Mouse (Mus musculus) intestine, embryonic 16.5 days (tissue): ENCODE results near the gene Tmem215. TPM values are rescaled to one million over a fixed set of nuclear protein-coding genes. Genes with fewer than 3 reads are reported as not detected.

ENCODE experiments used
- ATAC-seq: fragments of 200-750 bp; cut with Nextera tagmentation; 2 replicates; pipeline ENCODE4 v1.8.0; 2017; ENCODE audit warnings: moderate TSS enrichment, moderate library complexity
- H3K27ac ChIP-seq: fragments of 300-500 bp; sonication (generic); 2 replicates; pipeline ENCODE4 v1.5.1; 2014; ENCODE audit warnings: mild to moderate bottlenecking, low read length
- H3K27me3 ChIP-seq: fragments of 300-500 bp; sonication (generic); replicated peaks from 2 replicates; pipeline ENCODE4 v1.6.1; 2014; ENCODE audit warnings: low read length, control low read depth, mixed read lengths; ENCODE audit not compliant: control insufficient read depth, insufficient read depth
- H3K36me3 ChIP-seq: fragments of 300-500 bp; sonication (generic); 2 replicates; pipeline ENCODE4 v1.6.1; 2014; ENCODE audit warnings: low read length, control low read depth; ENCODE audit not compliant: control insufficient read depth, insufficient read depth
- H3K4me1 ChIP-seq: fragments of 300-500 bp; sonication (generic); 2 replicates; pipeline ENCODE4 v1.6.1; 2014; ENCODE audit warnings: low read length, control low read depth, mixed read lengths; ENCODE audit not compliant: control insufficient read depth, insufficient read depth
- H3K4me2 ChIP-seq: fragments of 300-500 bp; sonication (generic); 2 replicates; pipeline ENCODE4 v1.6.1; 2014; ENCODE audit warnings: low read depth, low read length, control low read depth
- H3K4me3 ChIP-seq: fragments of 300-500 bp; sonication (generic); 2 replicates; pipeline ENCODE4 v1.5.1; 2014; ENCODE audit warnings: mild to moderate bottlenecking, low read length
- H3K9ac ChIP-seq: fragments of 300-500 bp; sonication (generic); 2 replicates; pipeline ENCODE4 v1.6.1; 2014; ENCODE audit warnings: low read depth, low read length
- H3K9me3 ChIP-seq: fragments of 300-500 bp; sonication (generic); 2 replicates; pipeline ENCODE4 v1.6.1; 2016; ENCODE audit warnings: low read length, control low read depth; ENCODE audit not compliant: control insufficient read depth
- WGBS: fragments of 180-500 bp; shearing (Covaris S2); extraction: QIAGEN DNeasy Blood & Tissue Kit; methylation state at CpG from one replicate; pipeline ENCODE4 v1.1.7; 2014; 5-methylcytosine and 5-hydroxymethylcytosine counted together
- polyA plus RNA-seq: library from polyadenylated mRNA; unstranded; fragments of >200 nt; fragmentation: Nextera tagmentation; extraction: Ambion mirVana; gene quantifications from 2 replicates; pipeline ENCODE4 v1.2.1, GENCODE M21; 2015

Tmem215 gene
- polyA plus RNA-seq: 1.0 and 1.3 TPM in 2 replicates

DNA sequence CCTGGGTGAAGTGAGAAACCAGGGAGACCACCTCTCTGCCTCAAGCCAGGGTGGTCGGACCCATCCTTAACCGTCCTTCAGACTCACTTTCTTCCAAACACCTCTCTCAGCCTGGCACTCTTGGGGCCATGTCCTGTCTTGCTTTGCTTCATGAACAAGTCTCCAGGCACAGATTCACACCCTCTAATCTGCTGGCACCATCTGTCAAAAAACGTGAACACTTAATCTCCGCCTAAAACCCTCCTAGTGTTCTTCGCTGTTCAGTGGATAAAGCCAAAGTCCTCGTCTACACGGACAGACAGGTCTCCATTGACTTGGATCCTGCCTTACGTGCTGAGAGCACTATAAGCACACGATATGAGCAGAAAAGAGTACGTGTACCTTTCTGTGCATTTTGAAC lies at the start of gene Tmem215:
Gene Tmem215 (plus strand): TSS at position 301 of the 400 bp plus-strand sequence.
- H3K27ac ChIP-seq: no peak within 1 kb of the TSS
- H3K9me3 ChIP-seq: no peaks in the 10 kb centered on the region
- ATAC-seq: no peak
- H3K4me3 ChIP-seq: peak within 1 kb of the TSS; percentile 47
- no peaks in the 10 kb centered on the region for H3K36me3 ChIP-seq
- H3K4me1 ChIP-seq: no peaks in the 10 kb centered on the region; the same call in 1 of the 2 replicates
- peaks cover 18% of the 10 kb centered on the region for H3K27me3 ChIP-seq
- 89% methylated on average over 10 of the region's 10 CpGs for WGBS
- H3K9ac ChIP-seq: peak within 1 kb of the TSS; percentile 60
- peak within 1 kb of the TSS; percentile 80 for H3K4me2 ChIP-seq

DNA sequence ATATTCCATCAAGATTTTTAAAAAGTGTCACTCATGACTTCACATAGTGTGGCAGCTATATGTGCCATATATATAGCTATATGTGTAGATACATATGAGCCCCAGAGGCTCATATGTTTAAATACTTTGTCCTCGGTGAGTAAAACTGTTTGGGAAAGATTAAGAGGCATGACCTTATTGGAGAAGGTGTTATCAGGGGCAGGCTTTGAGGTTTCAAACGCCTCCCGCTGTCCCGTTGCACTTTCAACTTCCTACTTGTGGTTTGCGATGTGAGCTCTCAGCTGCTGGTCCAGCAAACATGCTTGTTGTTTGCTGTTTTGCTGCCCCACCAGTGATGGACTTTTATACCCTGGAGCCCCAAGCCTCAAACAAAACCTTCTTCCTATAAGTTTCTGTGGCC lies 40.1 kb upstream of the Tmem215 start:
- ATAC-seq: no peak

DNA sequence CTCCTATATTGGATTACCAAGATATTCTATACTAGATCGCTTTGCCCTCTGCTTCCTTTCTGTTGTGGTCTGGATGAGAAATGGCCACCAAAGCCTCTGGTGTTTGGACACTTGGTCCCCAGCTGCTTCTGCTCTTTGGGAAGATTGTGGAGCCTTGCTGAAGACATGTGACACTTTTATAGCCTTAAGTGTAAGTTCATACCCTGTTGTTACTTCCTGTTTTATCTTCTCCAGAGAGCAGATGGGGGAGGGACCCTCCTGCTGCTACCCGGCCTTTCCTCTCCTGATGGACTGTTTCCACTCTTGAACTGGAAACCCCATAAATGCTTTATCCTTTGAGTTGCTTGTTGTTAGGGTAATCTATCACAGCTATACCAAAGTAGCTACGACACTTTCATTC lies 38.6 kb upstream of the Tmem215 start:
- Histone ChIP-seq H3K36me3 (no peaks in the 10 kb centered on the region), H3K27ac (no peak overlapping the region), H3K27me3 (no peaks in the 10 kb centered on the region), H3K9me3 (no peaks in the 10 kb centered on the region), H3K4me1 (no peaks in the 10 kb centered on the region), H3K4me3 (no peak overlapping the region), H3K4me2 (no peak overlapping the region), H3K9ac (no peak overlapping the region)
- ATAC-seq: no peak
- WGBS: 62% methylated on average over 3 of the region's 3 CpGs

More for the DNA sequence above, 40.1 kb upstream of the Tmem215 start:
- no peaks in the 10 kb centered on the region for H3K27me3 ChIP-seq
- H3K4me3 ChIP-seq: no peak overlapping the region
- H3K36me3 ChIP-seq: no peaks in the 10 kb centered on the region
- no peak overlapping the region for H3K27ac ChIP-seq
- H3K9ac ChIP-seq: no peak overlapping the region
- no peaks in the 10 kb centered on the region for H3K9me3 ChIP-seq
- H3K4me2 ChIP-seq: no peak overlapping the region
- no peaks in the 10 kb centered on the region for H3K4me1 ChIP-seq
- WGBS: 71% methylated on average over 5 of the region's 5 CpGs

DNA sequence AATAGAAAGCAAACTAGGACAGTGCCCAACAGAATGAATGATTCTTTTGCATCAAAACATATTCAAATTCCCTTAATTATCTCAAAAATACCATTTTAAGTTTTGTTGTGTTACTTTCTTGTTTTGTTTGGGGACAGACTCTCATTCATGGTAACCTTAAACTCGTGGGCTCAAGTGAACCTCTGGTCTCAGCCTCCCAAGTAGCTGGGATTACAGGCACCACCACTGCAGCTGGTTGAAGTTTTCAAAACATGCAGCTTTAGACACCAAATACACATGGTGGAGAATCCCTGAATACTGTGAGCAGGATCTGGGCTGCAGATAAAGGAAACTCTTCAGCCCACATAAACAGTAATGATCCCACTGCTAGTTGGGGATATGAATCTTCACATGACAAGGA lies 37.6 kb upstream of the Tmem215 start:
- no peaks in the 10 kb centered on the region for H3K36me3 ChIP-seq
- no peaks in the 10 kb centered on the region for H3K27me3 ChIP-seq
- ATAC-seq: no peak
- no peak overlapping the region for H3K4me2 ChIP-seq
- no peak overlapping the region for H3K9ac ChIP-seq
- no peaks in the 10 kb centered on the region for H3K9me3 ChIP-seq
- H3K27ac ChIP-seq: no peak overlapping the region
- no peaks in the 10 kb centered on the region for H3K4me1 ChIP-seq
- no peak overlapping the region for H3K4me3 ChIP-seq
- WGBS: 66% methylated on average over 1 of the region's 1 CpGs

DNA sequence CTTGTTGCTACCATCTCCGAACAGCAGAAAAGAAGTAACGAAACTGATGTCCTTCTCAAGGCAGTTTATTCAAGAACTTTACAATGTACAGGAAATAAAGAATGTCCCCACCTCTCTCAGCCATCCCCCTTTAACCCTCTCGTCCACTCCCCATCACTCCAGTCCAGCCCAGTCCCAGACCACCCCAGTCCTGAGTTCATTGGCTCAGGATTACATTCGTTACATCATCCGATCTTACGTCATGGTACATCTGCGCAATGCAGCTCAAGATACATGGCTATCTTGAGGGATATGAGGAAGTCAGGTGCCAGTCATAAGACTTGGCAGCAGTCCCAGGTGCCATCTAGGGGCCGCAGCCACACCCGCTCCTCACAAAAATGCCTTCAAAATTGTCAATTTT lies 28.4 kb upstream of the Tmem215 start:
- Histone ChIP-seq H3K4me2 (no peak overlapping the region), H3K9me3 (no peaks in the 10 kb centered on the region), H3K9ac (no peak overlapping the region), H3K27me3 (no peaks in the 10 kb centered on the region), H3K27ac (no peak overlapping the region), H3K4me3 (no peak overlapping the region), H3K36me3 (no peaks in the 10 kb centered on the region), H3K4me1 (no peaks in the 10 kb centered on the region)
- 94% methylated on average over 9 of the region's 9 CpGs for WGBS
- ATAC-seq: no peak

DNA sequence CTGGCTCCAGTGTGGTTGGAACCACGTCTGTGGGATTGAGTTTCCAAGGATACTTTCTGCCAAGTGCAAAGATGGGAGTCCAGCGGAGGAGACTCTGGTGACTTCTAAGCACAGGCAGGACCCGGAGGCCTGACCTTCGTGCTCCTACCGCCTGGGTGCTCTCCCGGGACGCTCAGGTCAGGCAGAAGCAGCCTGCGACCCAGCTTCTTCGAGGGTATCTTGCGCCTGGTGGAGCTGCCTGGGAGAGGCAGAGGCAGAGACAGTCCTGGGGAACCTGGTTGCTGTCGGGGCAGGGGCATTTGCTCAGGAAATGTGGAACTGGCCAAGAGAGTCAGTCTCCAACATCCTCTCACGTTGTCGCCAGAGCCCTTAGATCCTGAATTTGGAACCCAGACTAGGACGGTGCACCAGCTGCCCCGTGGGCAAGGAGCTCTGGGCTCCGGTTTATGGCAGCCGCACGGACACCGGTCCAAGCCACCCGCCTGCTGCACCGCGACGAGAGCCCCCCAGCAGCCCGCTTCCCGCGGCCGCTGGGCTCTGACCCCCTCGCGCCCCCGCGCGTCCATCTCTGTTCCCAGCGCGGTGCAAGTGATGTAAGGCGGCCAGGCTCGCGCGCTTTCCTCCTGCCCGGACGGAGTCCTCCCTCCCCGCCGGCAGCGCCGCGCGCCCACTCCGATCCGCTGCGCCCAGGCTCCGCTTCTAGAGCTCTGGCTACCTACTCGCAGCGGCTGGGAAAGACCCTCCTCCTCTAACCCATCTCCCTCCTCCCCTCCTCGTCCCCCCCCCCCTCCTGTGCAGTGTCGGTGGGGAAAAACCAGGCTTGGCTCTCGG lies 935 bp downstream of the Tmem215 start:
- ATAC-seq: peak; percentile 88
- no peaks in the 10 kb centered on the region for H3K36me3 ChIP-seq
- H3K9ac ChIP-seq: peak overlapping the region; percentile 60
- H3K9me3 ChIP-seq: no peaks in the 10 kb centered on the region
- WGBS: 4% methylated on average over 55 of the region's 55 CpGs
- H3K27me3 ChIP-seq: peaks cover 18% of the 10 kb centered on the region
- H3K4me2 ChIP-seq: peak overlapping the region; percentile 80
- H3K4me1 ChIP-seq: no peaks in the 10 kb centered on the region; the same call in 1 of the 2 replicates
- H3K27ac ChIP-seq: no peak overlapping the region
- H3K4me3 ChIP-seq: peak overlapping the region; percentile 47

DNA sequence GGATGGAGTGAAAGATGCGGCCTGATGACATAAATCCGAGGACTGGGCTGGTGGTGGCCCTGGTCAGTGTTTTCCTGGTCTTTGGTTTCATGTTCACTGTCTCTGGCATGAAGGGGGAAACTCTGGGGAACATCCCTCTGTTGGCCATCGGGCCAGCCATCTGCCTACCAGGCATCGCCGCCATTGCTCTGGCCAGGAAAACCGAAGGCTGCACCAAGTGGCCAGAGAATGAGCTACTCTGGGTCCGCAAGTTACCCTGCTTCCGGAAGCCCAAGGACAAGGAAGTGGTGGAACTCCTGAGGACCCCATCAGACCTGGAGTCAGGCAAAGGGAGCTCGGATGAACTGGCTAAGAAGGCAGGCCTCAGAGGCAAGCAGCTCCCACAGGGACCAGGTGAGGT lies 1.9 kb downstream of the Tmem215 start:
- Histone ChIP-seq H3K27ac (no peak overlapping the region), H3K9me3 (no peaks in the 10 kb centered on the region), H3K27me3 (peaks cover 18% of the 10 kb centered on the region), H3K4me2 (no peak overlapping the region), H3K4me1 (no peaks in the 10 kb centered on the region; the same call in 1 of the 2 replicates), H3K4me3 (no peak overlapping the region), H3K9ac (no peak overlapping the region), H3K36me3 (no peaks in the 10 kb centered on the region)
- 74% methylated on average over 9 of the region's 9 CpGs for WGBS
- no peak for ATAC-seq

DNA sequence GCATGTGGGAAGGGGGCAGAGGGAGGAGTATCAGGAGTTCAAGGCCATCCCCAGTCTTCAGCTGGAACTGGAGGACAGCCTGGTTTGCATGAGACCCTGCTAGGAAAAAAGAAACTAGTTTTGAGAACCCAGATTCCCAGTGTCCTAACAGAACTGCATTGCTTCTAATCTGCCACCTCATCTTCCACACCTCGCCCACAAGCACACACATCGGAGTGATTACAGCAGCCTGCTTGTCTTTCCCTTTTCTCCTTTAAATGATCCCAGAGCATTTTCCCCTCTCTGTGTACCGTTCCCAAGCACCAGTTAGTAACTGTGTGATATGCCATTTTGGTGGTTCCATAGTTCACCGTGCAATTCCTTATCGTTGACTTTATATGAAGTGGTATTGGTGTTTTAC lies 6.0 kb downstream of the Tmem215 start:
- Histone ChIP-seq H3K4me1 (no peaks in the 10 kb centered on the region; the same call in 1 of the 2 replicates), H3K9me3 (no peaks in the 10 kb centered on the region), H3K4me3 (no peak overlapping the region), H3K27me3 (peaks cover 9% of the 10 kb centered on the region), H3K9ac (no peak overlapping the region), H3K27ac (no peak overlapping the region), H3K36me3 (no peaks in the 10 kb centered on the region), H3K4me2 (no peak overlapping the region)
- 89% methylated on average over 5 of the region's 5 CpGs for WGBS
- ATAC-seq: no peak

DNA sequence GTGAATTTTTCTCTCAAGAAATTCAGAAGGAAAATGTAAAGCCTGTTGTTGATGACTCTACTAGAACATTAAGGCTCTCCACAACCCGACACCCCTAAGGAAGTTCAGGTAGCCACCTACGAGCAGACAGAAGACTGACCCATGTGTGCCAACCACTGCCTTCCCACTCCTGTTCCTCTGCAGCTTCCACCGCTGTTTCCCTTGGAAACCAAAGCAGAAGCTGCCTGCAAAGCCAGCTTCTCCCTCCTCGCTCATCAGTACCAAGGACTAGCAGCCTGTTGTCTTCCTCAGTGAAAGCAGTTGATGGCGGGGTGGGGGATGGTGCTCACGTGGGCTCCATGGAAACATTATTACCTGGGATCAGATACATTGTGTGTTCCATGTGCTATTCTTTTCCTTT lies 14.6 kb downstream of the Tmem215 start:
- H3K4me3 ChIP-seq: no peak overlapping the region
- H3K27me3 ChIP-seq: no peaks in the 10 kb centered on the region
- 78% methylated on average over 6 of the region's 6 CpGs for WGBS
- no peak overlapping the region for H3K4me2 ChIP-seq
- no peaks in the 10 kb centered on the region for H3K9me3 ChIP-seq
- no peak overlapping the region for H3K27ac ChIP-seq
- no peaks in the 10 kb centered on the region for H3K36me3 ChIP-seq
- H3K9ac ChIP-seq: no peak overlapping the region
- H3K4me1 ChIP-seq: no peaks in the 10 kb centered on the region
- ATAC-seq: no peak
